Mouse (Mus musculus): Measurements from ENCODE around the gene Arhgap23.

Gene Arhgap23

DNA sequence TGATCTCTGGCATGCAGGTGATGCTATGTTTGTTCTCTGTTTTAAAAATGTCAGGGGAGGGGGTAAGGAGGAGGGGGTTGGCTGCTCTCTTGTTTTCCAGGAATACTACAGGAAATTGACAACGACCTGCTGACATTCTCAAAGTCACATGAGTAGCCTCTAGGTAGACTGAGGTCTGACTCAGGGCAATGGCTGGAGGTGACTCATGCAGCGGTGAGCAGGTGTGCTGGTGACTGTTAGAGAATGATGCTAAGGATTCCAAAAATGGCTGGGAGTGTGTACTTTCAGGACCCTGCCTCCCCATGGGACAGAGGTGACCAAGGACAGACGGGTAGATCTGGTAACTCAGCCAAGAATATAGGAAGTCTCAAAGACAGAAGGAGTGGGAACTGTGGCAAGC lies 92.9 kb downstream of the Arhgap23 start:
- DNase-seq (ENCODE audit: low spot score) = no peak

DNA sequence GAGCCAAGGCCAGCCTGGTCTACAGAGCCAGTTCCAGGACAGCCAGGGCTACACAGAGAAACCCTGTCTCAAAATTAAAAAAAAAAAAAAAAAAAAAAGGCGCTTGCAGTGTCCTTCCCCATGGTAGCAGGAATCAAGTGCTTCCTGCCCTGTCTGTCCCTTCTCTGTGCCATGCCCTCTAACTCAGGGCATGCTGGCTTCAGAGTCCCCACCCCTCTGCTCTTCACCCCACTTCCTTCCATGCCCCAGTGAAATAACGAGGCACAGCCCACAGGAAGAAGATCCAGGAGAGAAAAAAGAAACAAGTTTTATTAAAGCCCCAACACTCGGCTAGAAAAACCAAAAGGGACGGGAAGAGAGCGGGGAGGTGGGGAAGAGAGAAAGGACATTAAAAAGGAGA lies 93.7 kb downstream of the Arhgap23 start:
- DNase-seq (ENCODE audit: low spot score) = no peak

DNA sequence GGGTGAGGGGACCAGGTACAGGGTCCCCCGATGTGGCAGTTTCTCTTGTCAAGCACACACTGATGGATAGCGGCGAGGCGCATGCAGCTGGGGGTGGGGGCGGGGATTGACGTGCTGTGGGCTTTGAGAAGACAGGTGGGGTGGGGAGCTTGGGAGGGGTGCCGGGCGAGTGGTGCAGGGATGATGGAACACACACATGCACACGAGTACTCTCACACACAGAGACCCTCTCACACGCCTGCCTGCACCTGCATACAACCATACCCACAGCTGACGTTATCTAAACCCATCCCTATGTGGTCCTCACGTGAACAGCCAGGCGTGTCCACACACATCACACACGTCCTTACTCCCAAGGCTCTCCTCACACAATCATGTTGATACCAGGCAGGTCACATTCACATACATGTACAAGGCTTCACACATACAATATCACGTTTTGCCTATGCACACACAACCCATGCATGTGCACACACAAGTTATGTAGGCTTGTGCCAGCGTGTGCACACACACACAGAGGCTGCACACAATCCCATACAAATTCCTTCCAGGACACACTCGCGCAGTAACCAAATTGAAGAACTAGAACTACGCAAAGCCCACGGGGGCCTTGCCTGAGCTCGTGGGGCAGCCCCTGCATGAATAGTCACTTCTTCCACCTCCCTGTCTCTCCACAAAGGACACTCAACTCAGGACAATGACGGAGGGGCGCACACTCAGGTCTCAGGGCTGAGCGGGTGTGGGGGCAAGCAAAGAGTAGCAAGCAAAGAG lies 94.6 kb downstream of the Arhgap23 start:
- DNase-seq (ENCODE audit: low spot score) = no peak

DNA sequence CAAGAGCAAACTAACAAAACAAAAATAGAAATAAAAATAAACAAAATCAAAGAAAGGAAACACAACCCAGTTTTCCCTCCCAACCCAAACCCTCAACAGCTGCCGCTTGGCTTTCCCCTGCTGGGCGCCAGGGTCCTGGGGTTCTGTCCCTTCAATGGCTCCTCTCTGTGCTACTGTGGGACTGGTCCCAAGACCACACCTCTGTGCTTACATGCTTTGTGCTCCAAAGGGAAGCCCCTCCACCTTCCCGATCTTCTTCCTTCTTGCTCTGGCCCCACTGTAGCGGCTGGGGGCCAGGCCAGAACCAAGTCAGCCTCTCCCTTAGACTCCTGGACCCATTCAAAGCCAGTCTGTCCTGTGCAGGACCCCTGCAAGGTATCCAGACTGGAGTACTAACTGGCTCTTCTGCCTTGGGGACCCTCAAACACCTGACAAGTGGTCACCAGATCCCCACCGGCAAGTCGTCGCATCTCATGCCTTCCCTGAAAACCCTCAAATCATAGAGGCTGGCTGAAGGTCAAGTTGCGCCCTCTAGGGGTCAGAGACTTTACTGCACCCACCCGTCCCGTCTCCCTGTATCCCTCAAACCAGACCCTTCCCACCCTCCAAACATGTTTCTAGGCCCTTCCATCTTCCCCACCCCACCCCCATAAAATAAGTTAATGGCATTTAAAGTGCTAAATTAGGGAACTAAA lies 95.8 kb downstream of the Arhgap23 start:
- peak; percentile 91 for DNase-seq (ENCODE audit: low spot score)

DNA sequence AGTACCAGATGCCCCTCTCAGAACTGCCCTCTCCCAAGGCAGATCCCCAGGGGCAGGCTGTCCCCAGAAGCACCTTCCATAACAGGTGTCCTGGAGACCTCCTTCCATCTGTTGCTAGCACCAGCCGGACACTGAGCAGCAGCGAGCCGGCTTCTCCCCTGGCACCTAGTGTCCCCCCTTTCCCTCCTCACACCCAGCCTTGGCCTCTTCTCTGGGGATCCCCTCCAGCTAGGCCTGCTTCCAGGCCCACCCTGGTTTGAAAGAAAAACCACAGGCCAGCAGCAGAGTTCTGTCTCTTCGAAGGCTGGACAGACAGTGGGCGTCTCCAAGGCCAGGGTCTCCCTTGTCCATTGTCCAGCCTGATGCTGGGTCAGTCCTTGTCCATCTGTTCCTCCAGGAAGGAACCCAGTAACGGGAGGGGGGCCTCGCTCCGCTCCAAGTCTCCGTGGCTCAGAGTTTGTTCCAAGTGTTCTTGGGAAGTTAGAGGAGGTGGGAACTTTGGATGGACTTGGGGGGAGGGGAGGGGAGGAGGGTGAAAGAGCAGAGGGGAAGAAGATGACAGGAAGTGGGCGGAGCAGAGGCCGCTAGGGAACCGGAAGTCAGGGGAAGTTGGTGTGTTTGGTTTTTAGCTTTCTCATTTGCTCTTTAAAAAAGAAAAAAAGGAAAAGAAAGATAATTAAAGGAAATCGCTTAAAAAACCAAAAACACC lies 96.5 kb downstream of the Arhgap23 start:
- peak; percentile 51 for DNase-seq (ENCODE audit: low spot score)

DNA sequence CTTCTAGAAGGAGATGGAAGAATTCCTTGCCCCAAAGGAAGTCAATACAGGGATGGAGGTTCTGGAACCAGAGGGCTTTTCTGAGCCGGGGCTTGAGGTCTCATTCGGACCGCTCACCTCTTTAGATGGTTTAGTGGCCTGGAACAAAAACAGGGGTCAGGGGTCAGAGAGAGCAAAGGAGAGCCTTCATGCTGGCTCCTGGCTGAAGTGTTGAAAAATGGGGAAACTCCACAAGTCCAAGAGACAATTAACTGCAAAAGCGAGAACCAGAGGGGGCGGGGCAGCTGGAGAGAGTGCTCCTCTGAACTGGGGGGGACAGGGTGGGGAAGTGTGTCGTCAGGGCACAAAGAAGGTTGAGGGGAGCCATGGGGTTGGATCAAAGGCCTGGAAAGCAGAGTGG lies 97.2 kb downstream of the Arhgap23 start:
- no peak for DNase-seq (ENCODE audit: low spot score)

DNA sequence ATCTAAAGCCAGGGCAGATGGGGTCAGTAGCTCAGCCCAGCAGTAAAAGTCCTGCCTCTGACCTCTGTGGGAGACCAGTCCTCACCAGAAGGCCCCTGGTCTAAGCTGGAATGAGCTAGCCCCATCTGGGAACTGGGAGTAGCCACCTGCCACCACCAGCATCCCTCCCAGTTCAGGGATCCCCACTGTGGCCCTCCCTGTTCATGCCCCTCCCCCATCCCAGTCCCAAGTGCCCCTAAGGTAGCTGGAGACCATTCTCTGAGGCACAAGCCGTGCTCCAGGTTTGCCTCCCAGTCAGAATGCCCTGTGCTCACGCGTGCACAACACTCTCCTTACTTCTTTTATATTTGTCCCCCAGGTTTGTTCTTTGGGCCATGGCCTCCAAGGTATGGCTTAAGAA lies 97.7 kb downstream of the Arhgap23 start:
- no peak for DNase-seq (ENCODE audit: low spot score)

DNA sequence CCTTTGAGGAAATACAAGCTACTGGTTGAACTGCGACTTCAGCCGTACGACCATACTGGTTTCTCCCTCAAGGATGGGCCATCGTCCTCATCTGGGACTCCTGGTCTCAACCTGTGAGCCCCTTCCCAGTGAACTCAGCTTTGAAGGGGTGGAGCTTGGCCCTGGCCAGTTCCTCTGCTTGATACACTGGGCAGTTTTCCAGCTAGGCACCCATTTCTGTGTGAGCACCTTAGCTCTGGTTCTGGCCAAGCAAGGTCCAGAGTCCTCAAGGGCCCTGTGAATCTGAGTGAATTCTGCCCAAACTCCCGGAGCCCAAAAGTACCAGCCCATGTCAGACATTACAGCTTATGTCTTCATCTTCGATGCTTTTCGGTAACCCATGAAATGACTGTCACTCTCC lies 105.2 kb downstream of the Arhgap23 start:
- no peak for DNase-seq (ENCODE audit: low spot score)

DNA sequence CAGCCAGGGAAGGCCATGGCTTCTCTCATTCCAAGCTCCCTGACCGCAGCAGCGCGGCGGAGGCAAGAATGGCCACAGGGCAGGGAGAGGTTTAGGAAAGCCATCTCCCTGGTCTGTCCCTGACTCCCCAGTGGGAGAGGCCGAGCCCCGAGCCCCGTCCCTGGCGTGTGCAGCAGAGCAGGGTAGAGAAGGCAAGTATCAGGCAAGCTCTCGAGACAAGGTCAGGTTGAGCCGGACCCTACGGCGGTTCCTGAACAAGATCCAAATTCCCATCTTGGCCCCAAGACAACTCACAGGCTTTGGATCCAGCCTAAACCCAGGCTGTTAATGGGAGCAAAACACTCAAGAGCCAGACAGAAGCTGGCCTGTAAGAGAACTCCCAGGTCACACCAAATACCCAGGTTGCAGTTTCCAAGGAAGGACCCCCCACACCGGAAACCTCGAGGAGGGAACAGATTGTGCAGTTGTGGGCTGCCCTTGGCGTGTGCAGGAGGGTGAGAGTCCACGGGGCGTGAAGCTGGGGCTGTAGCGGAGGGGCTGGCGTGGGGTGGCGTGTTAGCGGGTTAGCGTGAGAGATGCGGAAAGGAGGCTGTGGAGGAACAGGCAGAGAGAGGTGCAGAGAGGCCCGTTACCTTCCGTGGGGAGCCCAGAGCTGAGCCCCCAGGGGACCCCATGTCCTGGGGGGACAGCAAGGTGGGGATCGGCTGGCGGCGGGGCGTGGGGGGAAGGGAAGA lies 106.6 kb downstream of the Arhgap23 start:
- DNase-seq (ENCODE audit: low spot score) = no peak

DNA sequence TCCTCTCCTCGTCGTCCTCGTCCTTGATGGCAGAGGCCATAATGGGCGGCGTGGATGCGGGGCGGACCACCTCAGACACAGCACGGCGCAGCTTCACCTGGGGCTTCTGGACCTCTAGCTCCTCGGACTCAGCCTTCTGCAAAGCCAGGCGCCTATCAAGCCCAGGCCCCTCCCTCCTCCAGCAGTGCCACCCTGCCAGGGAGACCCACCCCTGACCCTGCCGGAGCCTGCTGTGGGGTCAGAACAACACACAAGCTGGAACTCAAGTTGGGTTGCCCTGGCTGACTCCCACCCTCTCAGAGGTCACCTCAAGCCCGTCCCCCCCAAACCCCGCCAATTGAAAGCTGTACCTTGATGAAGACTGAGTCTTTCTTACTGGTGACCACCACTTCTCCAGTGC lies 107.8 kb downstream of the Arhgap23 start:
- no peak for DNase-seq (ENCODE audit: low spot score)

DNA sequence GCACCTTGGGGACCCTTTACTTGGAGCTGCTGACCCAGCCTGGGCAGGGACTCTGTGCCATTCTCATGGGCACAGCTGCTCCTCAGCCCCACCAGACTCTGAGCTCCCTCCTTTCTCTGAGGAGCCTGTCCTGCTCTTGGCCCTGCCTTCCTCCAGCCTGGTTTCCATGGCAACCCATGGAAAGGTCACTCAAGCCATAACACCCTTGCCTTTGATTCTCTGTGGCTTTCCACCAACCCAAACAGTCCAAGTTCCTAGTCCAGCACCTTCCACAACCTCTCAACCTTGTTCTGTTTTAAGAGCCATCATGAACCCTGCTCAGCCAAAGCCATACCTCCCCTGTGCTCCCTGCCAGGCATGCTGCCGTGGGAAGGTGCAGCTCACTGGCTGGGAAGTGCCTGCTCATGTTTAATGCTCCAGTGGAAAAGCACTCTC lies 108.5 kb downstream of the Arhgap23 start:
- DNase-seq (ENCODE audit: low spot score) = peak; percentile 72

DNA sequence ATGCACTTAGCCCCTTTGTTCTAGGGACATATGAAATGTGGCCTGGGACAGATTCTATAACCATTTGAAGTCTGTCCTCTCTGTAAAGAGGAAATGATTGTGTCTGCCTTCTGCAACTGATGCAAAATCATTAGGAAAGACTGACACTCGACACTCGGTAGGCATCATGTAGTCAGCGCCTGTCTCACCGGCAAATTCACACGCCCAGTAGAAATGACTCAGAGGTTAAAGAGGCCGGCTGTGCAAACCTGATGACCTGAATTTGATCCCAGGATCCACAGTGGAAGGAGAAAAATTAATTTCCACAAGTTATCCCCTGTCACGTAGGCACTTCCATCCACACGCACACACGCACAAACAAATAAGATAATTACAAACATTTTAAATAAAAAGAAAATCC lies 109.0 kb downstream of the Arhgap23 start:
- no peak for DNase-seq (ENCODE audit: low spot score)

DNA sequence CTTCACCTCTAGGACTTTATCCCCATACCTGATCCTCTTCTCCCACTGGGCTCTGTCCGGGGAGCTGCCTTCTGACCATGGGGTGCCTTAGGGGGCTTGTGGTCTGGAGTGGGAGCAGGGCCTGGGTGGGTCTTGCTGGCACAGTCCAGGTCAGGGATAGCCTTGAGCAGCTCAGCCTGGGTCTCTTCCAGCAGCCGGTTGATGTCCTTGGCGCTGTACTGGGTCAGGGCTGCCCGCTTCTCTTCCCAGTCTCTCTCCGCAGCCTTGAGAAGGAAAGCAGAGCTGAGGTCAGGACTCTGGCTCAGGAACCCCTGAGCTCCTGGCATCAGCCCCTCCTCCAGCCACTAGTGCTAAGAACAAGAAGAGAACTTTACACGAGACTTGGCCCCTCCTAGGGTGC lies 110.0 kb downstream of the Arhgap23 start:
- DNase-seq (ENCODE audit: low spot score) = no peak

DNA sequence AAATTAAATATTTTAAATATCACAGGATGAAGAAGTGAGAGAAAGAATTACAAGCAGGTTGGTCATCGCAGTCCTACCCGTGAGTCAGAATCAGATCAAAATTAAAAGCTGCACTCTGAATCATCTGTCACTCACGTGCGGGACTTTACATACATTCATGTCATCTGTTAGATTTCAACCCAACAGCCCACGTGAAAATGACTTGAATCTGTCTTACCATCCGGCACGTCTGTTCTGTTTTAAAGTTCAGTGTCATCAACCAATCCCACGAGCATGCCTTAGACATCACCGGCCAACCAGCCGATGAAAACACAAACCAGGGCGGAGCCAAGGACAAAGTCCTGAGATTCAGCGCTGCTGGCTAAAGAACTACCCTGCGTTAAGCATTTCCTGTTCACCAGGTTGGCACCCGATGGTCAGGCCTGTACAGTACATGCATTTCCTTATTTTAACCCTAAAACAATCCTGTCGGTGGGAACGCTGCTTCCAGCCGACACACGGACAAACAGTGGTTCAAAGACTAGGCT lies 113.0 kb downstream of the Arhgap23 start:
- DNase-seq (ENCODE audit: low spot score) = no peak

DNA sequence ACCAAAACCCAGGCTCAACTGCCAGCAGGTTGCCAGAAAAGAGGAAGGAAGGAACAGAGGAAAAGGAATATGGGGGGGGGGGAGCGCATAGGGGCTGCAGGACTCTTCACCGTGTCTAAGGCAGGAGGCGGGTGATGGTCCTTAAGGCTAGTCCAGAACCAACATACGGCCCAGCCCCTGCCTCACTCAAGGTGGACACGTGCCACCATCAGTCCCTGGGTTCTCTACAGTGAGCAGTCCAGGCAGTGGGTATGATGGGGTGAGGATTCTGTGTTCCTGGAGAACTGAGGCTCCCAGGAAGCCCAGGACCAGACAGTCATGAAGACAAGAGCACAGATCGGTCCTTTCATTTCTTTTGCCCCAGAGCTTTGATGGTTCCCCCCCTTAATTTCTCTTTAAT lies 114.7 kb downstream of the Arhgap23 start:
- DNase-seq (ENCODE audit: low spot score) = no peak

DNA sequence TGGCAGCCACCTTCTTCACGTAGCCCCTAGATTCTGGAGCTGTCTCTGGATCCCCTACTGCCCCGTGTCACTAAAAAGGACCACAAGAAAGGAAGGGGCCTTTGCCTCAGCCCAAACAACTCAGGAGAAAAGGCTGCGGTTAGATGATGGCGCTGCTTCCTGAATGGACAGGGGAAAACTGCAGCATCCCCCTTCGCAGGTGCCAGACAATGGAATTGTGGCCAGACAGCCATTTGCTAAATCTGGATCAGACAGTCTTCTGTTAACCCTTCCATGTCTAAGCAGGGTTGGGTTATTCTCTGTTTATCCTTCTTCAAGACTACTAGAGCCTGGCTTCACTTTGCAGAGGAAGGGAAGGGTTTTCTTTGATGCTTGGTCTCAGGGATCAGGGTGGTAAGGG lies 115.6 kb downstream of the Arhgap23 start:
- no peak for DNase-seq (ENCODE audit: low spot score)

DNA sequence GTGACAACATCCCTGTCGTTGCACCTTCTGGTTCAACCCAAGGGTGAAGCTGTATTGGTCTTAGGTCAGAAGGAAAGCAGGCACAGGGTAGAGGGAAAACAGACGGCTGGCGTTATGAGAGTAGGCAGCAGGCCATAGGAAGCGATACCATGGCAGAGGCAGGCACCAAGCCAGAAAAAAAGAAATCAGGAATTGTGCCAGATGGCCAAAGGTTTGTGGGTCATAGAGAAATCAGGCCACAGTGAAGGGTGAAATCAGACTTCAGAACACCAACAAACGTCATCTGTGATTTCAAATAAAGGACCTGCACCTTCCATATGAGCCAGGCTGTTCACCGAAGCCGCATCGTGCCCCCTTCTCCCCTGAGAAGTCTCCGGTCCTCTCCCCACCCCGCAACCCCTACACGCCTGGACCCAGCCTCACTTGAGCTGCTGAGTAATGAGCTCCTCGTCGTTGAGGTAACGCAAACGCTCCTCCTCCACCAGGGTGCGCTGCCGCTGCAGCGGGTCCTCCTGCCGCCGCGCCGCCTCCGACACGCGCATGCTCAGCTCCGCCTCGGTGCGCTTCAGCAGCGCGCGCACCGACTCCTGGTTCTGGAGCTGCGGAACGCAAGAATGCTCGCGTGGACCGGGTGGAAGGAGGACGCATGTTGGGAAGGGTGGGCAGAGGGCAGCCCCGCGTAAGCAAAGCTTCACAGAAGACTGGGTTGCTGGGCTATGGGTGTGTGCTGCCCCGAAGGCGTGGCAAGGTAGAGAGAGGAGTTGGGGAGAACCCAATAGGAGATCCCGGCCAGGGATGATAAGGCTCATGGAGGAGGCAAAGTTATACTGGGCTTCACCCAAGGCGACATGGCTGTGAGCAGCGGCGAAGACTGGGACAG lies 116.3 kb downstream of the Arhgap23 start:
- peak; percentile 93 for DNase-seq (ENCODE audit: low spot score)

DNA sequence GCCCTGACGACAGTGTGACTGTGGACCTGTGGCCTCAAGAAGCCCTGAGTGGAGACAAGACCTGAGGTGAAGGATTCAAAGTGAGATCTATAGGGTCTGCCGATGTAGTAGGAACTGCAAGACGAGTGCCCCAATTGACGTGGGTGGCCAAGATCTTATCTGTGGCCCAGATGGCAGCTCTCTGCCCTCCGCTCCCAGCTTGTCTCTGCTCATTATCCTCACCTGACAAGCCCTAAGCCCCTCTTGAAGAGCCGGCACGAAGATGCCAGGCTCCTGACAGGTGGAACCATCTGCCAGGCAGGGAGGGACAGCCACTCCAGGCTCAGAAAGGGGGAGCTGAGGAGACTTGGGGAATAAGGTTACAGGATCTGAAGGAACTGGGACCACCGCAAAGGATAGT lies 117.0 kb downstream of the Arhgap23 start:
- DNase-seq (ENCODE audit: low spot score) = peak; percentile 55

DNA sequence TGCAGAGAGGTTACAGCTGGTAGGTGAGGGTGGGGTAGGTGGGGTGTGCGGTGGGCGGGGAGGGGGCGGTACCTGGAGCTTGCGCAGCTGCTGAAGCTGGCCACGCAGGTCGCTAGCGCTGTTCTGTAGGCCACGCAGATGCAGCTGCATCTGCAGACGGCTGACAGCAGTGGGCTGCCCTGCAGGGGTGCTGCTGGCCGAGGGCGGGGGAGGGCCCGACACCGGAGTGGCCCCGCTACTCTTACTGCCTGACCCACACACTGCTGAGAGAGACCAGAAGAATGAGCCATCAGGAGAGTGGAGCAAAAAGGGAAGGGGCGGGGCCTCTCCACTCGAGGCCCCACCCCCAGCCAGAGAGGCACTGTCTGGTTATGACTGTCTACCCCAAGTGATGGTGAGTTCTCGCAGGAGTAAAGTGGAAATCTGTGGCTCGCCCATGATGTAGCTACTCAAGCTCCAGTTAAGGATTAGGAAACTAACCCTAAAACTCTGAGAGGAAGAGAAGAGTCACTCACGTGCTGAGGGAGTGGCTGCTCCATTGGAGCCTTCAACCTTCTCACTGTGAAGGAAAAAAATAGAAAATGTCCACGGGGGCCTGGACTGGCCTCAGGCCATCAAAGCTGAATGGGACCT lies 117.7 kb downstream of the Arhgap23 start:
- DNase-seq (ENCODE audit: low spot score) = peak; percentile 71

DNA sequence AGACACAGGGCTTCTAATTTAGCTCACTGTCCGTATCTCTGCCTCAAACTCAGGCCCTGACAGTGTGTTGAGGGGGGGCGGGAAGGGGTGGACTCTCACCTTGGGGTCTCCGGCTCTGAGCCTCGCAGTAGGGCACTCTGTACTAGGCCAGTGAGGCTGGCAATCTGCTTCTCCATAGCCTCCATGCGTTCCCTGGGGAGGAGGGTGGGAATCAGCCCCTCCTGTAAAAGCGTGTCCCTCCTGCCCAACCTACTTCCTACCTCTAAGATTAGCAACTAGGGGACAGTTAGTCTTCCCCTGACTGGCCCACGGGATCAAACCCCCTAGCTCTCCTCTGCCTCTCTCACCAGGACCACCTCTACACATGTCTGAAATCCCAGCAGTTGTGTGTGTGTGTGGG lies 118.3 kb downstream of the Arhgap23 start:
- no peak for DNase-seq (ENCODE audit: low spot score)
